Mouse (Mus musculus) embryonic fibroblast, embryonic 13.5 days (primary cell): ENCODE results near the gene Trim10.

Experiments
- CTCF ChIP-seq: IDR thresholded peaks from 2 replicates; pipeline ENCODE4 v1.5.1; 2011; ENCODE audit warnings: mild to moderate bottlenecking, control low read depth, low read length, moderate library complexity, borderline replicate concordance; ENCODE audit not compliant: insufficient read depth
- POLR2A ChIP-seq: IDR thresholded peaks from 2 replicates; pipeline ENCODE4 v1.6.1; 2011; ENCODE audit warnings: low read depth, mild to moderate bottlenecking, control low read depth, low read length, moderate library complexity

DNA sequence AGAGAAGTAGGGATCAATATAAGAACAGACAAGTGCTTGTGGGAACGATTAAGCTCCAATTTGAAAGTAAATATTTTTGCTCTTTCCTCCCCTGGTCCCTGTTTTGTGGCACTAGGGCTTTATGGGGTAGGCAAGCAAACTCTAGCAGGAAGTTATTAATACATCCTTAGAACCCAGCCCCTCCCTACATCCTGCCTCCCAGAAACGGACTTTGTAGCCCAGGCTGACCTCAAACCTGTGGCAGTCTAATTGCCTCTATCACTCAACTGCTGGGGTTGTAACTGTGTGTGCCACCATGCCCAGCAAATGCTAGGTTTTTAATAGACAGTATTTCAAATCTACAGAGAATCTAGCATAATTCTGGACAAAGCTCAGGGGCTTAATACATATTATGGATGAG is 7.7 kb upstream of the Trim10 start:
- TF ChIP-seq CTCF = no peak
- no peak for TF ChIP-seq POLR2A
